Mouse (Mus musculus): ENCODE data around the gene Zfp664.

Zfp664 gene

GRCm38 (mm10) chr5:124922356-124923352 lies 60.2 kb downstream of the Zfp664 start:
- in situ Hi-C loops (cut with MboI, MseI): no loop called here

DNA sequence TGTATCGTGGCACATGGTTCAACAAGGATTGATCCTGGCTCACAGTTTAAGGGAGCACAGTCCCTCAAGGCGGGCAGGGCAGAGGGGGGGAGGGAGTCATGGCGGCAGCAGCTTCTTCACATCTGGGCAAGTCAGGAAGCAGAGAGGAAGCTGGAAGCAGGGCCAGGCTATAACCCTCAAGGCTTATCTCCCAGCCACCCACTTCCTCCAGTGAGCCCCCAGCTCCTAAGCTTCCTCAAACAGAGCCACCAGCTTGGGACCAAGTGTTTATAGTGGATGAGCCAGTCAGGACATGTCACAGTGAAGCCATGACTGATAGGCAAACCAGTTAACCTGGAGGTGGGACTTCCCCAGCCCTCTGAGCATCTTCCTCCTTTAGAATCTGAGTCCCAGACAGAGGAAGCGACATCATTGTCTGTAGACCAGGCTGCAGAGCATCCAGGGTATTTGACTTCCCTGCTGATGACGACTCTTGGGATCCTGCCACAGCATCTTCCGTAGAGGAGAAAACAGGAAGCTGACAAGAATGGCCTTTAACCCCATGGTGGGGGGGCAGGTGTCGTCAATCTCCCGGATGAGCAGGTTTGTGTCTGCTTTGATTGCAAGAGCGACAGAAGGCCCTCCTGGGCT lies 67.0 kb downstream of the Zfp664 start:
- in situ Hi-C loops (cut with MboI, MseI): no loop called here

DNA sequence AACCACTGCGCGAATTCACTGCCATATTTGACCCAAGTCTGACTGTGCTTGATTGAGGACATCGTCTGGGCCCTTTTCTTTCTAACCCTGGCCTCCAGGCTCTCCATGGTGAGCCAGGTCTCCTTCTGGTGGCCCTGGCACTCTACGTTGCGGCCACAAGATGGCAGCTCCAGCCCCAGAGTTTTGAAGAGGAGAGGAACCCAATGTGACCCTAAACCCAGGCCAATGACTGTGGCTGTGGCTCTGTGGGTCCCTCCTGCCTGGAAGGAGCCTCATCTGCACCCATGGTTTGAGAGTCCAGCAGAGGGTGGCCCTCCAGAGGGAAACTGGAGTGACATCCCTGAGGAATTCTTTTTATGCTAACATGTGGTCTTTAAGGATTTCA lies 67.6 kb downstream of the Zfp664 start:
- in situ Hi-C loops (cut with MboI, MseI): no loop called here

- in situ Hi-C loops (cut with MboI, MseI): no loop called here
Observed at GRCm38 (mm10) chr5:124930603-124931002, 68.1 kb downstream of the Zfp664 start.

GRCm38 (mm10) chr5:124931076-124931475 lies 68.6 kb downstream of the Zfp664 start:
- in situ Hi-C loops (cut with MboI, MseI): no loop called here

- in situ Hi-C loops (cut with MboI, MseI): no loop called here
Observed at GRCm38 (mm10) chr5:124934558-124934957, 72.1 kb downstream of the Zfp664 start.

DNA sequence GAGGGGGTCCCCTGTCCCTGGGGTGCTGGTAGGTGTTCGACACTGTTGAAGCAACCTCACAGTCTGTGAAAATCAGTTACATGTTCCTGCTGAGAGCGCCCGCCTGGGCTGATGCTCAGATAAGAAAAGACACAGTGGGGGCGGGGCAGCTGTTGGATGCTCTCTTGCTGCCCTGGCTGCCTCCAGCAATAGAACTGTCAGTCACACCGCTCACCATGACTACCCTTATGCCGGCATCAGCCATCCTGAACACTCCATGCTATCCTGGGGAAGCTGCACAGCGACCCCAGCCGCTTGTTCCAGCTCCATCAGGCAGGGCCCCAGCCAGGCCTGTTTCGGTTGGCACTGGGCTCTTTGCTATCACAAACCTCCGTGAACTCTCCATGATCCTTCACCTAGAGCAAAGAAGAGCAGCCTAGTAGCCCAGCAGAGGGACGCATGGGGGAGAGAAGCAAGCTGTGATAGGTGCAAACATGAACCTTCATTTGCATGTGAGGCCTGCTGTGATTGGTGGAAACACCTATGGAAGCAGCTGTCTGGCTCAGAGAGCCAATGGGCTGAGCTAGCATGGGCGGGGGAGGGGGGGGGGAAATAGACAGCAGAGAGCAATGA lies 80.8 kb downstream of the Zfp664 start:
- in situ Hi-C loops (cut with MboI, MseI): no loop called here

DNA sequence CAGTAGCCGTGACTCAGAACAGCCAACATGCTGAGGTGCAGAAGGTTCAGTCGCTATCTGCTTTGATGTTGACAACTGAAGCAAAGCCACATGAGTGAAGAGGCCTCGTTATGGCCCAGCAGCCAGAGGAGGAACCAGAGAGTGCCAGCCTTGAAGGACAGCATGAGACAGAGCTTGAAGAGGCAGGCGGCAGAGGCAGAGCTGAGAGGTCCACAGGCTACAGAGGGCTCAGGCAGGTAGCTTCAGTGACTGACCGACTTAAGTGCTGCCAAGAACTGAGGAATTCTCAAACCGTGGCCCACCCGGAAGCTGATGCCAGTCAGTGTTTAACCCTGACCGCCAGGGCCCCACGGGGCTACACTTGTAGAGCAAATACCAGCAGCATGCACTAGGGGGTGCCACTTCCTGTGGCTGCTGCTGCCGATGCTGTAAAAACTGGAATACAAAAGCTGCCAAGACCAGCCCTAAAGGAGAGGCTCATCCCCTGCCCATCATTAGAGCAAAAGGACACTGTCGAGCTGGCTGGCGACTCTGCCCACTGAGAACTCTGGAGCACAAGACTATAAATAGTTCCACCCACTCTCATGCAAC lies 81.4 kb downstream of the Zfp664 start:
- in situ Hi-C loops (cut with MboI, MseI): no loop called here

DNA sequence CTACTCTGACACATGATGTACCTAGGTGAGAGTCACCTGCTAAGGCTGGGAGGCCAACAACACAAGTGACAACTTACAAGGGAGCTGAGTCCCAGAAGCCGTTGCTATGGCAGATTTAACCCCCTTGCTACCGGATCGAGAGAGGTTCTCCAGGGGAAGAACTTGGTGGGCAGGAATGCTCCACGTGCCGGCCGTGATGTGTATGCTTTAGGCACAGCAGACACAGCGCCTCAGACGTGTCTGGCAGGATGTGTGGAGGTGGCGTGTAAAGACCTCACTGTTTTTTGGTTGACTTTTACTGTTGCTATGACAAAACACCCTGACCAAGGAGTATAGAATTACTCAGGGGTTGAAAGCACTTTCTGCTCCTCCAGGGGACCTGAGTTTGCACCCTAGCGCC lies 81.9 kb downstream of the Zfp664 start:
- in situ Hi-C loops (cut with MboI, MseI): no loop called here

- in situ Hi-C loops (cut with MboI, MseI): no loop called here
Observed at GRCm38 (mm10) chr5:124945046-124945445, 82.6 kb downstream of the Zfp664 start.

- in situ Hi-C loops (cut with MboI, MseI): loop anchor here (5.0 kb wide), 1 partner anchor 62 kb away; no protein-coding TSS in a partner anchor
Observed at GRCm38 (mm10) chr5:124950623-124951278, 88.3 kb downstream of the Zfp664 start.

DNA sequence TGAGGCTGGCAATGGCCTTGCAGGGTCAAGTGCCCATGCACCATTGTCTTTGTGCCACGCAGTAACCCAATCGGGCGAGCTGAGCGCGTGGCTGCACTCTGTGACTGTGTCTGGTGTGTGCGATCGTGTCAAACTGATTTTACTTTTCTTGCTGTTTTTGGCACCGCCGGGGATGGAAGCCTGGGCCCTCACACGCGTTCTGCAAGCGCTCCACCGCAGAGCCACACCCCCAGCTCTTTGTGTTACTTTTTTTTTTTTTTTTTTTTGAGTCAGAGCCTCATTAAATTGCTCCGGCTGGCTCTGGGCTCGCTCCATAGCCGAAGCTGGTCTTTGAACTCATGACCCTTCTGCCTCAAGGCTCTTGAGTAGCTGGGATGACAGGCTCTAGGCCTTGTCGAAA lies 88.8 kb downstream of the Zfp664 start:
- in situ Hi-C loops (cut with MboI, MseI): loop anchor here (5.0 kb wide), 1 partner anchor 61 kb away; no protein-coding TSS in a partner anchor

Measured in regulatory T cell (primary cell).